Mouse (Mus musculus) limb, embryonic 11.5 days (tissue): ENCODE data around the gene Cltrn. TPM values are rescaled to one million over a fixed set of nuclear protein-coding genes. Genes with fewer than 3 reads are reported as not detected.

ENCODE experiments used
- ATAC-seq: fragments of 200-750 bp; cut with Nextera tagmentation; 2 replicates; pipeline ENCODE4 v1.8.0; 2017; ENCODE audit warnings: low read depth; ENCODE audit not compliant: insufficient number of reproducible peaks, low FRiP score, low TSS enrichment
- DNase-seq: peaks from one replicate; pipeline ENCODE4 v3.0.0-alpha.2; 2015; ENCODE audit warnings: low spot score
- H3K27ac ChIP-seq: fragments of 300-500 bp; sonication (generic); replicated peaks from 2 replicates; pipeline ENCODE4 v1.5.1; 2014; ENCODE audit warnings: low read depth, mild to moderate bottlenecking, low read length
- H3K27me3 ChIP-seq: fragments of 300-500 bp; sonication (generic); 2 replicates; pipeline ENCODE4 v1.6.1; 2014; ENCODE audit warnings: mild to moderate bottlenecking, low read length, mixed read lengths; ENCODE audit not compliant: control insufficient read depth, insufficient read depth
- H3K36me3 ChIP-seq: fragments of 300-500 bp; sonication (generic); 2 replicates; pipeline ENCODE4 v1.6.1; 2014; ENCODE audit warnings: mild to moderate bottlenecking, low read length, moderate library complexity, mixed read lengths; ENCODE audit not compliant: control insufficient read depth, insufficient read depth
- H3K4me1 ChIP-seq: fragments of 300-500 bp; sonication (generic); 2 replicates; pipeline ENCODE4 v1.6.1; 2014; ENCODE audit warnings: low read length, mixed read lengths; ENCODE audit not compliant: control insufficient read depth, insufficient read depth
- H3K4me2 ChIP-seq: fragments of 300-500 bp; sonication (generic); 2 replicates; pipeline ENCODE4 v1.6.1; 2014; ENCODE audit warnings: low read depth, mild to moderate bottlenecking, moderate library complexity; ENCODE audit not compliant: severe bottlenecking
- H3K4me3 ChIP-seq: fragments of 300-500 bp; sonication (generic); 2 replicates; pipeline ENCODE4 v1.5.1; 2014; ENCODE audit warnings: low read depth, low read length
- H3K9ac ChIP-seq: fragments of 300-500 bp; sonication (generic); 2 replicates; pipeline ENCODE4 v1.6.1; 2014; ENCODE audit warnings: mild to moderate bottlenecking, low read length
- H3K9me3 ChIP-seq: fragments of 300-500 bp; sonication (generic); 2 replicates; pipeline ENCODE4 v1.6.1; 2016; ENCODE audit warnings: low read length; ENCODE audit not compliant: control insufficient read depth
- WGBS: fragments of 180-500 bp; shearing (Covaris S2); extraction: QIAGEN DNeasy Blood & Tissue Kit; methylation state at CpG from one replicate; pipeline ENCODE4 v1.1.7; 2014; 5-methylcytosine and 5-hydroxymethylcytosine counted together
- polyA plus RNA-seq: library from polyadenylated mRNA; unstranded; fragments of >200 nt; fragmentation: Nextera tagmentation; extraction: Ambion mirVana; gene quantifications from 2 replicates; pipeline ENCODE4 v1.2.1, GENCODE M21; 2014

The Cltrn gene
- polyA plus RNA-seq, 1 experiment from 2014 or later: not detected

GRCm38 (mm10) chrX:164152703-164153102, 64.1 kb downstream of the Cltrn start:
- no peaks in the 10 kb centered on the region for H3K9me3 ChIP-seq
- no peaks in the 10 kb centered on the region for H3K27me3 ChIP-seq
- no peak overlapping the region for H3K4me3 ChIP-seq
- H3K36me3 ChIP-seq: no peaks in the 10 kb centered on the region
- 66% methylated on average over 2 of the region's 2 CpGs for WGBS
- ATAC-seq (no peak), DNase-seq (no peak)
- H3K4me2 ChIP-seq: no peak overlapping the region
- no peak overlapping the region for H3K9ac ChIP-seq
- no peaks in the 10 kb centered on the region for H3K4me1 ChIP-seq
- no peak overlapping the region for H3K27ac ChIP-seq

GRCm38 (mm10) chrX:164153606-164154005, 65.0 kb downstream of the Cltrn start:
- ATAC-seq: no peak
- H3K4me1 ChIP-seq: no peaks in the 10 kb centered on the region
- H3K4me2 ChIP-seq: no peak overlapping the region
- no peaks in the 10 kb centered on the region for H3K27me3 ChIP-seq
- H3K27ac ChIP-seq: no peak overlapping the region
- H3K4me3 ChIP-seq: no peak overlapping the region
- H3K9me3 ChIP-seq: no peaks in the 10 kb centered on the region
- H3K36me3 ChIP-seq: no peaks in the 10 kb centered on the region
- no peak for DNase-seq
- H3K9ac ChIP-seq: no peak overlapping the region

GRCm38 (mm10) chrX:164154594-164154993, 66.0 kb downstream of the Cltrn start:
- H3K27me3 ChIP-seq: no peaks in the 10 kb centered on the region
- no peak overlapping the region for H3K9ac ChIP-seq
- no peak overlapping the region for H3K27ac ChIP-seq
- ATAC-seq (no peak), DNase-seq (no peak)
- H3K9me3 ChIP-seq: no peaks in the 10 kb centered on the region
- 79% methylated on average over 5 of the region's 5 CpGs for whole genome bisulfite sequencing
- H3K4me2 ChIP-seq: no peak overlapping the region
- H3K36me3 ChIP-seq: no peaks in the 10 kb centered on the region
- no peaks in the 10 kb centered on the region for H3K4me1 ChIP-seq
- H3K4me3 ChIP-seq: no peak overlapping the region

- H3K27ac ChIP-seq: no peak overlapping the region
- no peak overlapping the region for H3K9ac ChIP-seq
- DNase-seq: no peak
- H3K4me1 ChIP-seq: no peaks in the 10 kb centered on the region
- H3K9me3 ChIP-seq: no peaks in the 10 kb centered on the region
- H3K36me3 ChIP-seq: no peaks in the 10 kb centered on the region
- ATAC-seq: no peak
- H3K27me3 ChIP-seq: 0 out of 2 replicates have a peak, but pooled peaks cover 3% of the 10 kb centered on the region
- WGBS: 75% methylated on average over 1 of the region's 1 CpGs
- H3K4me2 ChIP-seq: no peak overlapping the region
- H3K4me3 ChIP-seq: no peak overlapping the region
Observed at GRCm38 (mm10) chrX:164164681-164165080, 76.1 kb downstream of the Cltrn start.

Other genes starting within 250 kb of the Cltrn start
- 23.4 and 23.5 TPM in 2 replicates for gene Ap1s2, start 179.8 kb upstream of the Cltrn start, polyA plus RNA-seq
- gene Zrsr2, start 130.2 kb upstream of the Cltrn start, polyA plus RNA-seq: 75.5 and 76.6 TPM in 2 replicates
- gene Car5b, start 60.8 kb upstream of the Cltrn start, polyA plus RNA-seq: 0.72 and 1.0 TPM in 2 replicates
- gene Siah1b, start 12.3 kb upstream of the Cltrn start, polyA plus RNA-seq: 43.4 and 46.8 TPM in 2 replicates
- 0.05 TPM in 1 of 2 replicates, not detected in the other for gene Ace2, start 50.5 kb downstream of the Cltrn start, polyA plus RNA-seq
- gene Bmx, start 169.4 kb downstream of the Cltrn start, polyA plus RNA-seq: 0.87 and 0.91 TPM in 2 replicates
- gene Pir, start 180.5 kb downstream of the Cltrn start, polyA plus RNA-seq: 9.5 and 10.3 TPM in 2 replicates